30 mouse cellular contexts compared by ENCODE assay signal in the genomic region with DNA sequence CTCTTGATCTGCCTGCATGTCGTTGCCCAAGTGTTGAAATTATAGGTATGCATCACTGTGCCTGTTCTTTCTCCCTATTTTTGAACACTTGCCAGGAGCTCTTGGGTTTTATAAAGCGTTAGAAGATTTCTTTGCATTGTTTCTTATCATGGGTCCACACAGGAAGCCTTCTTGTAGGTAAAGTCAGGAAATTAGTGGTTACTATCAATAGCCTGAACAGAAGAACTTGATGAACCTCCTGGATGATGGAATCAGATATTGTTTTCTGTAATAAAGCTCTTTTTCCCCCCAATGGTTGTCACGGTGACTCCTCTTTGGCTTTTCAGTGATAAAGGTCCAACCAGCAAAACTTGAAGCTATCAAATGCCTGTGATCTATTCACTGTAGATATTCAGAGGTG.
"Had no signal": no experiment of that assay in that cellular context is flagged by ENCODE, and none has a peak within 500 bp of the region (broad histone marks: within the 10 kb centered on the region; RNA-seq: fewer than 3 reads in every experiment).

No protein-coding gene starts in this region.

- H3K4me3 ChIP-seq: left cerebral cortex, adult 2 months; limb, embryonic 10.5 days; limb, embryonic 12.5 days; limb, embryonic 13.5 days; limb, embryonic 15.5 days; liver, embryonic 12.5 days; liver, embryonic 13.5 days; liver, embryonic 15.5 days; lung, embryonic 15.5 days; megakaryocyte, embryonic 14.5 days; midbrain, embryonic 10.5 days; midbrain, embryonic 12.5 days; midbrain, embryonic 13.5 days; midbrain, embryonic 15.5 days; myocyte; neural tube, embryonic 12.5 days had no signal

- ATAC-seq: liver, embryonic 12.5 days; liver, postnatal 0 days; lung, postnatal 0 days; midbrain, embryonic 13.5 days had no signal

- H3K9ac ChIP-seq: limb, embryonic 12.5 days; limb, embryonic 13.5 days; limb, embryonic 15.5 days; liver, embryonic 12.5 days; liver, embryonic 13.5 days; liver, embryonic 14.5 days; liver, embryonic 15.5 days; liver, postnatal 0 days; lung, embryonic 14.5 days; lung, embryonic 15.5 days; midbrain, embryonic 12.5 days; midbrain, embryonic 13.5 days; midbrain, embryonic 15.5 days; neural tube, embryonic 12.5 days had no signal

- H3K9me3 ChIP-seq: limb, embryonic 10.5 days; limb, embryonic 12.5 days; limb, embryonic 13.5 days; limb, embryonic 15.5 days; liver, embryonic 12.5 days; liver, embryonic 13.5 days; liver, embryonic 15.5 days; lung, embryonic 15.5 days; megakaryocyte, embryonic 14.5 days; midbrain, embryonic 10.5 days; midbrain, embryonic 12.5 days; midbrain, embryonic 13.5 days; midbrain, embryonic 15.5 days; neural tube, embryonic 12.5 days had no signal

- DNase-seq: liver; liver, embryonic 13.5 days; liver, postnatal 0 days; lung, adult 18-20 months; lung, adult 2 months; lung, embryonic 14.5 days; lung, postnatal 10 days; lung, postnatal 14 days; lung, postnatal 36 days; lung, postnatal 4 days; midbrain, embryonic 14.5 days had no signal

- H3K4me1 ChIP-seq: limb, embryonic 10.5 days; limb, embryonic 12.5 days; limb, embryonic 13.5 days; limb, embryonic 15.5 days; liver, embryonic 12.5 days; liver, embryonic 13.5 days; liver, embryonic 15.5 days; lung, embryonic 15.5 days; megakaryocyte, embryonic 14.5 days; midbrain, embryonic 10.5 days; midbrain, embryonic 12.5 days; midbrain, embryonic 13.5 days; midbrain, embryonic 15.5 days; neural tube, embryonic 12.5 days had no signal

- H3K4me2 ChIP-seq: limb, embryonic 12.5 days; limb, embryonic 13.5 days; limb, embryonic 15.5 days; liver, embryonic 11.5 days; liver, embryonic 12.5 days; liver, embryonic 13.5 days; liver, embryonic 15.5 days; lung, embryonic 14.5 days; lung, embryonic 15.5 days; midbrain, embryonic 12.5 days; midbrain, embryonic 13.5 days; midbrain, embryonic 15.5 days; neural tube, embryonic 12.5 days had no signal

- H3K27me3 ChIP-seq: limb, embryonic 12.5 days; limb, embryonic 13.5 days; limb, embryonic 15.5 days; liver, embryonic 13.5 days; lung, embryonic 15.5 days; megakaryocyte, embryonic 14.5 days; midbrain, embryonic 12.5 days; midbrain, embryonic 13.5 days; midbrain, embryonic 15.5 days; neural tube, embryonic 12.5 days had no signal

- H3K27ac ChIP-seq: left cerebral cortex, adult 2 months; limb, embryonic 10.5 days; limb, embryonic 12.5 days; limb, embryonic 13.5 days; limb, embryonic 15.5 days; liver, embryonic 12.5 days; liver, embryonic 13.5 days; liver, embryonic 14.5 days; liver, embryonic 15.5 days; lung, embryonic 15.5 days; macrophage; midbrain, embryonic 10.5 days; midbrain, embryonic 12.5 days; midbrain, embryonic 13.5 days; midbrain, embryonic 15.5 days; neural tube, embryonic 12.5 days had no signal

- H3K36me3 ChIP-seq: limb, embryonic 10.5 days; limb, embryonic 12.5 days; limb, embryonic 13.5 days; limb, embryonic 15.5 days; liver, embryonic 12.5 days; liver, embryonic 13.5 days; liver, embryonic 15.5 days; lung, embryonic 15.5 days; midbrain, embryonic 10.5 days; midbrain, embryonic 12.5 days; midbrain, embryonic 13.5 days; midbrain, embryonic 15.5 days; neural tube, embryonic 12.5 days had no signal
